Mouse (Mus musculus): ENCODE data around the gene Ptges3l. TPM values are rescaled to one million over a fixed set of nuclear protein-coding genes. Genes with fewer than 3 reads are reported as not detected.
A peak's percentile ranks its signal among the peaks of the same experiment; 100 is the strongest.
"Not testable (repeated sequence)": the region's sequence is repeated elsewhere in the genome, so short reads cannot be mapped to it uniquely, and the experiment has no call there.

Gene Ptges3l
- polyA plus RNA-seq, 1 experiment from 2014 or later: 13.4 TPM

GRCm38 (mm10) chr11:101417101-101417855, 7.9 kb downstream of the Ptges3l start, which contains the start of gene Aarsd1:
Gene Aarsd1 (minus strand): TSS chr11:101417615.
- Histone ChIP-seq H3K9me3 (no peaks in the 10 kb centered on the region), H3K4me1 (peaks cover 7% of the 10 kb centered on the region), H3K9ac (peak within 1 kb of the TSS; percentile 89), H3K4me2 (peak within 1 kb of the TSS; percentile 70), H3K36me3 (peaks cover 8% of the 10 kb centered on the region), H3K27me3 (no peaks in the 10 kb centered on the region), H3K27ac (peak within 1 kb of the TSS; percentile 68), H3K4me3 (peak within 1 kb of the TSS; percentile 96)
- WGBS: under 1% methylated on average over 45 of the region's 45 CpGs
- ATAC-seq (ENCODE audit: borderline replicate concordance, extremely low read depth, low FRiP score, low TSS enrichment): peak; percentile 75; the same call in 1 of the 2 replicates

- ATAC-seq (ENCODE audit: borderline replicate concordance, extremely low read depth, low FRiP score, low TSS enrichment): 0 out of 2 replicates have a peak, but pooled peaks have one; percentile 4
- Histone ChIP-seq H3K4me2 (peak overlapping the region; percentile 70), H3K27ac (peak overlapping the region; percentile 68), H3K9ac (peak overlapping the region; percentile 89), H3K27me3 (no peaks in the 10 kb centered on the region), H3K4me3 (peak overlapping the region; percentile 96), H3K9me3 (no peaks in the 10 kb centered on the region), H3K36me3 (peaks cover 15% of the 10 kb centered on the region), H3K4me1 (peaks cover 7% of the 10 kb centered on the region)
- under 1% methylated on average over 11 of the region's 11 CpGs for WGBS
These were observed 8.6 kb downstream of the Ptges3l start for GRCm38 (mm10) chr11:101416433-101417100.

- no peak overlapping the region for H3K9ac ChIP-seq
- H3K4me2 ChIP-seq: no peak overlapping the region
- ATAC-seq (ENCODE audit: borderline replicate concordance, extremely low read depth, low FRiP score, low TSS enrichment): no peak
- WGBS: 77% methylated on average over 2 of the region's 2 CpGs
- no peaks in the 10 kb centered on the region for H3K27me3 ChIP-seq
- no peaks in the 10 kb centered on the region for H3K9me3 ChIP-seq
- no peak overlapping the region for H3K4me3 ChIP-seq
- H3K27ac ChIP-seq: no peak overlapping the region
- peaks cover 7% of the 10 kb centered on the region for H3K4me1 ChIP-seq
- H3K36me3 ChIP-seq: peaks cover 28% of the 10 kb centered on the region
These were observed 9.8 kb downstream of the Ptges3l start for GRCm38 (mm10) chr11:101415306-101415705.

GRCm38 (mm10) chr11:101395110-101395509, 30.0 kb downstream of the Ptges3l start:
- no peaks in the 10 kb centered on the region for H3K4me1 ChIP-seq
- no peak for ATAC-seq (ENCODE audit: borderline replicate concordance, extremely low read depth, low FRiP score, low TSS enrichment)
- H3K27me3 ChIP-seq: no peaks in the 10 kb centered on the region
- H3K4me3 ChIP-seq: no peak overlapping the region
- H3K36me3 ChIP-seq: no peaks in the 10 kb centered on the region
- WGBS: 1% methylated on average over 8 of the region's 8 CpGs
- no peaks in the 10 kb centered on the region for H3K9me3 ChIP-seq
- no peak overlapping the region for H3K27ac ChIP-seq
- H3K4me2 ChIP-seq: no peak overlapping the region
- no peak overlapping the region for H3K9ac ChIP-seq

GRCm38 (mm10) chr11:101381817-101382216, 43.3 kb downstream of the Ptges3l start:
- no peak overlapping the region for H3K4me3 ChIP-seq
- no peaks in the 10 kb centered on the region for H3K4me1 ChIP-seq
- no peak for ATAC-seq (ENCODE audit: borderline replicate concordance, extremely low read depth, low FRiP score, low TSS enrichment)
- H3K9me3 ChIP-seq: no peaks in the 10 kb centered on the region
- WGBS: 23% methylated on average over 4 of the region's 4 CpGs
- no peak overlapping the region for H3K27ac ChIP-seq
- H3K9ac ChIP-seq: no peak overlapping the region
- H3K27me3 ChIP-seq: no peaks in the 10 kb centered on the region
- H3K4me2 ChIP-seq: no peak overlapping the region
- H3K36me3 ChIP-seq: no peaks in the 10 kb centered on the region

GRCm38 (mm10) chr11:101378926-101379325, 46.2 kb downstream of the Ptges3l start:
- ATAC-seq (ENCODE audit: borderline replicate concordance, extremely low read depth, low FRiP score, low TSS enrichment): no peak
- Histone ChIP-seq H3K9ac (no peak overlapping the region), H3K4me1 (no peaks in the 10 kb centered on the region), H3K9me3 (no peaks in the 10 kb centered on the region), H3K36me3 (no peaks in the 10 kb centered on the region), H3K27me3 (no peaks in the 10 kb centered on the region), H3K4me3 (no peak overlapping the region), H3K27ac (no peak overlapping the region), H3K4me2 (no peak overlapping the region)
- 78% methylated on average over 6 of the region's 6 CpGs for WGBS

GRCm38 (mm10) chr11:101378196-101378595, 46.9 kb downstream of the Ptges3l start:
- H3K27me3 ChIP-seq; H3K4me2 ChIP-seq; H3K4me1 ChIP-seq; H3K4me3 ChIP-seq; H3K36me3 ChIP-seq; H3K27ac ChIP-seq; H3K9ac ChIP-seq; ATAC-seq (ENCODE audit: borderline replicate concordance, extremely low read depth, low FRiP score, low TSS enrichment); H3K9me3 ChIP-seq: not testable (repeated sequence)
- WGBS: 92% methylated on average over 8 of the region's 8 CpGs

- H3K4me2 ChIP-seq: no peak overlapping the region
- no peaks in the 10 kb centered on the region for H3K4me1 ChIP-seq
- 50% methylated on average over 7 of the region's 7 CpGs for WGBS
- no peak for ATAC-seq (ENCODE audit: borderline replicate concordance, extremely low read depth, low FRiP score, low TSS enrichment)
- H3K4me3 ChIP-seq: no peak overlapping the region
- H3K27me3 ChIP-seq: no peaks in the 10 kb centered on the region
- no peak overlapping the region for H3K27ac ChIP-seq
- H3K9ac ChIP-seq: no peak overlapping the region
- H3K9me3 ChIP-seq: no peaks in the 10 kb centered on the region
- no peaks in the 10 kb centered on the region for H3K36me3 ChIP-seq
These were observed 50.7 kb downstream of the Ptges3l start for GRCm38 (mm10) chr11:101374421-101374938.

GRCm38 (mm10) chr11:101370141-101370540, 55.0 kb downstream of the Ptges3l start:
- 71% methylated on average over 5 of the region's 5 CpGs for WGBS
- no peak overlapping the region for H3K27ac ChIP-seq
- no peaks in the 10 kb centered on the region for H3K4me1 ChIP-seq
- H3K4me3 ChIP-seq: no peak overlapping the region
- no peak overlapping the region for H3K9ac ChIP-seq
- no peaks in the 10 kb centered on the region for H3K9me3 ChIP-seq
- ATAC-seq (ENCODE audit: borderline replicate concordance, extremely low read depth, low FRiP score, low TSS enrichment): no peak
- H3K27me3 ChIP-seq: no peaks in the 10 kb centered on the region
- no peak overlapping the region for H3K4me2 ChIP-seq
- no peaks in the 10 kb centered on the region for H3K36me3 ChIP-seq

Small RNAs within 50 kb of the gene (microRNA-seq; reads per million reads assigned to microRNA genes)
- gene Mir6929: not detected

Other genes with a start within 250 kb of the Ptges3l start
- gene Ccr10, start 249.9 kb downstream of the Ptges3l start, polyA plus RNA-seq (2015; fragmentation: Nextera tagmentation; extraction: Ambion mirVana): 0.24 and 0.55 TPM in 2 replicates
- gene Ezh1, start 198.9 kb downstream of the Ptges3l start, polyA plus RNA-seq (2015; fragmentation: Nextera tagmentation; extraction: Ambion mirVana): 16.2 and 19.2 TPM in 2 replicates
- gene Ramp2, start 179.3 kb downstream of the Ptges3l start, polyA plus RNA-seq (2015; fragmentation: Nextera tagmentation; extraction: Ambion mirVana): 264 and 286 TPM in 2 replicates
- 127 and 128 TPM in 2 replicates for gene Vps25, start 171.6 kb downstream of the Ptges3l start, polyA plus RNA-seq (2015; fragmentation: Nextera tagmentation; extraction: Ambion mirVana)
- gene Wnk4, start 164.8 kb downstream of the Ptges3l start, polyA plus RNA-seq (2015; fragmentation: Nextera tagmentation; extraction: Ambion mirVana): 3.7 and 5.0 TPM in 2 replicates
- 1.3 and 1.7 TPM in 2 replicates for gene Cntd1, start 146.3 kb downstream of the Ptges3l start, polyA plus RNA-seq (2015; fragmentation: Nextera tagmentation; extraction: Ambion mirVana)
- 189 and 194 TPM in 2 replicates for gene Coa3, start 146.2 kb downstream of the Ptges3l start, polyA plus RNA-seq (2015; fragmentation: Nextera tagmentation; extraction: Ambion mirVana)
- 146 and 165 TPM in 2 replicates for gene Becn1, start 123.0 kb downstream of the Ptges3l start, polyA plus RNA-seq (2015; fragmentation: Nextera tagmentation; extraction: Ambion mirVana)
- gene Psme3, start 109.1 kb downstream of the Ptges3l start, polyA plus RNA-seq (2015; fragmentation: Nextera tagmentation; extraction: Ambion mirVana): 130 and 133 TPM in 2 replicates
- gene Aoc2, start 100.3 kb downstream of the Ptges3l start, polyA plus RNA-seq (2015; fragmentation: Nextera tagmentation; extraction: Ambion mirVana): 0.81 and 1.2 TPM in 2 replicates
- gene Aoc3, start 94.7 kb downstream of the Ptges3l start, polyA plus RNA-seq (2015; fragmentation: Nextera tagmentation; extraction: Ambion mirVana): 1.3 and 1.4 TPM in 2 replicates
- not detected in 2 replicates for gene G6pc, start 57.8 kb downstream of the Ptges3l start, polyA plus RNA-seq (2015; fragmentation: Nextera tagmentation; extraction: Ambion mirVana)
- 78.8 and 83.3 TPM in 2 replicates for gene Aarsd1, start 7.7 kb downstream of the Ptges3l start, polyA plus RNA-seq (2015; fragmentation: Nextera tagmentation; extraction: Ambion mirVana)
- 8.1 and 12.7 TPM in 2 replicates for gene Gm27029, start 537 bp downstream of the Ptges3l start, polyA plus RNA-seq (2015; fragmentation: Nextera tagmentation; extraction: Ambion mirVana)
- gene Rundc1, start 248 bp downstream of the Ptges3l start, polyA plus RNA-seq (2015; fragmentation: Nextera tagmentation; extraction: Ambion mirVana): 20.8 and 21.3 TPM in 2 replicates
- gene Rpl27, start 17.0 kb upstream of the Ptges3l start, polyA plus RNA-seq (2015; fragmentation: Nextera tagmentation; extraction: Ambion mirVana): 299 and 334 TPM in 2 replicates
- 22.4 and 24.0 TPM in 2 replicates for gene Ifi35, start 23.1 kb upstream of the Ptges3l start, polyA plus RNA-seq (2015; fragmentation: Nextera tagmentation; extraction: Ambion mirVana)
- 7.9 and 8.5 TPM in 2 replicates for gene Rnd2, start 39.7 kb upstream of the Ptges3l start, polyA plus RNA-seq (2015; fragmentation: Nextera tagmentation; extraction: Ambion mirVana)
- gene Vat1, start 40.9 kb upstream of the Ptges3l start, polyA plus RNA-seq (2015; fragmentation: Nextera tagmentation; extraction: Ambion mirVana): 47.4 and 50.3 TPM in 2 replicates
- 14.1 and 17.7 TPM in 2 replicates for gene Brca1, start 126.6 kb upstream of the Ptges3l start, polyA plus RNA-seq (2015; fragmentation: Nextera tagmentation; extraction: Ambion mirVana)
- 66.1 and 73.1 TPM in 2 replicates for gene Nbr1, start 126.8 kb upstream of the Ptges3l start, polyA plus RNA-seq (2015; fragmentation: Nextera tagmentation; extraction: Ambion mirVana)
- 3.6 and 5.5 TPM in 2 replicates for gene Tmem106a, start 156.9 kb upstream of the Ptges3l start, polyA plus RNA-seq (2015; fragmentation: Nextera tagmentation; extraction: Ambion mirVana)
- gene Gm11634, start 173.9 kb upstream of the Ptges3l start, polyA plus RNA-seq (2015; fragmentation: Nextera tagmentation; extraction: Ambion mirVana): not detected in 2 replicates
- gene Rdm1, start 201.9 kb upstream of the Ptges3l start, polyA plus RNA-seq (2015; fragmentation: Nextera tagmentation; extraction: Ambion mirVana): 46.5 and 49.8 TPM in 2 replicates
- gene Arl4d, start 240.2 kb upstream of the Ptges3l start, polyA plus RNA-seq (2015; fragmentation: Nextera tagmentation; extraction: Ambion mirVana): 4.4 and 4.9 TPM in 2 replicates

All from lung, embryonic 15.5 days (tissue).